Mouse (Mus musculus) forebrain, embryonic 10.5 days (tissue): Measurements from ENCODE around the gene Sema6d. TPM values are rescaled to one million over a fixed set of nuclear protein-coding genes. Genes with fewer than 3 reads are reported as not detected.

Experiments used
- DNase-seq: peaks from one replicate; pipeline ENCODE4 v3.0.0-alpha.2; 2017; ENCODE audit warnings: low spot score; ENCODE audit errors: extremely low spot score
- H3K27ac ChIP-seq: fragments of 300-500 bp; sonication (generic); 2 replicates; pipeline ENCODE4 v1.5.1; 2016; ENCODE audit warnings: mild to moderate bottlenecking
- H3K27me3 ChIP-seq: fragments of 300-500 bp; sonication (generic); 2 replicates; pipeline ENCODE4 v1.6.1; 2016; ENCODE audit warnings: mild to moderate bottlenecking; ENCODE audit not compliant: poor library complexity, severe bottlenecking
- H3K36me3 ChIP-seq: fragments of 300-500 bp; sonication (generic); replicated peaks from 2 replicates; pipeline ENCODE4 v1.6.1; 2016; ENCODE audit warnings: mild to moderate bottlenecking, moderate library complexity
- H3K4me1 ChIP-seq: fragments of 300-500 bp; sonication (generic); 2 replicates; pipeline ENCODE4 v1.6.1; 2016
- H3K4me3 ChIP-seq: fragments of 300-500 bp; sonication (generic); 2 replicates; pipeline ENCODE4 v1.5.1; 2016; ENCODE audit warnings: mild to moderate bottlenecking, moderate library complexity
- H3K9me3 ChIP-seq: fragments of 300-500 bp; sonication (generic); 2 replicates; pipeline ENCODE4 v1.6.1; 2016; ENCODE audit warnings: mild to moderate bottlenecking, moderate library complexity
- WGBS: fragments of 180-500 bp; shearing (Covaris S2); methylation state at CpG from one replicate; pipeline ENCODE4 v1.1.7; 2016; 5-methylcytosine and 5-hydroxymethylcytosine counted together
- polyA plus RNA-seq: library from polyadenylated mRNA; unstranded; fragments of >200 nt; fragmentation: Nextera tagmentation; extraction: Ambion mirVana; gene quantifications from 2 replicates; pipeline ENCODE4 v1.2.1, GENCODE M21; 2016

Sema6d gene
- polyA plus RNA-seq, 1 experiment from 2014 or later = 4.8 TPM

- Histone ChIP-seq H3K4me1 (no peaks in the 10 kb centered on the region), H3K27ac (no peak overlapping the region), H3K4me3 (no peak overlapping the region), H3K9me3 (no peaks in the 10 kb centered on the region), H3K27me3 (no peaks in the 10 kb centered on the region), H3K36me3 (no peaks in the 10 kb centered on the region)
- no peak for DNase-seq
- 92% methylated on average over 3 of the region's 3 CpGs for WGBS
These were observed 434.4 kb downstream of the Sema6d start for GRCm38 (mm10) chr2:124524167-124524566.

DNA sequence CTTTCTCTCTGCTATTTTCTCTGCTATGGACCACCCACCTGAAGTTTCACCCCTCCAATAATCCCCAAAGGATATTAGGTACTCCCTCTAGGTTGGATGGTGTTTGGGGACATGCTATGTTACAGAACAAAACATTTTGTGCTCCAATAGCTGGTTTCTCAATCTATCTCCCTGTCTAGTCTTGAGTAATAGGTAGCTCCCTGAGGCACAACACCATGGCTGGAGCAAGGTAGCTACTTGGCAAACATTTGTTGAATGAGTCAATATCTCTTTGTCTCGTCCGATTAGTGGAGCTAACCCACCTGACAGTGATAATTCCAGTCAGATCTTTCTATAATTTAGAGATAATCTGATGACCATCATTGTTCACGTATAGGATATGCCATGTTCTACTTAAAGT is 437.9 kb downstream of the Sema6d start:
- H3K9me3 ChIP-seq = no peaks in the 10 kb centered on the region
- H3K27me3 ChIP-seq = no peaks in the 10 kb centered on the region
- no peak overlapping the region for H3K4me3 ChIP-seq
- H3K36me3 ChIP-seq = no peaks in the 10 kb centered on the region
- no peak overlapping the region for H3K27ac ChIP-seq
- no peak for DNase-seq
- 89% methylated on average over 3 of the region's 3 CpGs for WGBS
- no peaks in the 10 kb centered on the region for H3K4me1 ChIP-seq

DNA sequence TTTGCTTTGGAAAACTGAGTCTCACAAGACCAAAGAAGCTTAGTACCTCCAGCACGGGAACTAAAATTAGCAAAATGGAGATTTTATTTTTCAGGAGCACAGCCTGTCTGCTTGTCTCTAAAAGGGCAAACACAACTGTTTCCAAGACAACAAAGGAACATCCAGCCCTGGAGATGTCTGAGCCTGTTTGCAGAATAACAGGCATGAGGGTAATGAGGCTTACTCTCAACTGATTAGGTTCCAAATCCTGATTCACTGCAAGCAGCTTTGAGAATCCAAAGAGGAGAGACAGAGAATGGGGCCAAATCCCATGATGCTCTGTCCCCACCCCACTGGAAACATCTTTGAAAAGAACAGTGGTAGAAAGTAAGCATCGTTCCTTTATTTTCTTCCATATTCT is 440.7 kb downstream of the Sema6d start:
- H3K9me3 ChIP-seq = no peaks in the 10 kb centered on the region
- 79% methylated on average over 2 of the region's 2 CpGs for WGBS
- H3K27ac ChIP-seq = no peak overlapping the region
- no peaks in the 10 kb centered on the region for H3K36me3 ChIP-seq
- no peak for DNase-seq
- H3K4me3 ChIP-seq = no peak overlapping the region
- H3K27me3 ChIP-seq = no peaks in the 10 kb centered on the region
- H3K4me1 ChIP-seq = no peaks in the 10 kb centered on the region

DNA sequence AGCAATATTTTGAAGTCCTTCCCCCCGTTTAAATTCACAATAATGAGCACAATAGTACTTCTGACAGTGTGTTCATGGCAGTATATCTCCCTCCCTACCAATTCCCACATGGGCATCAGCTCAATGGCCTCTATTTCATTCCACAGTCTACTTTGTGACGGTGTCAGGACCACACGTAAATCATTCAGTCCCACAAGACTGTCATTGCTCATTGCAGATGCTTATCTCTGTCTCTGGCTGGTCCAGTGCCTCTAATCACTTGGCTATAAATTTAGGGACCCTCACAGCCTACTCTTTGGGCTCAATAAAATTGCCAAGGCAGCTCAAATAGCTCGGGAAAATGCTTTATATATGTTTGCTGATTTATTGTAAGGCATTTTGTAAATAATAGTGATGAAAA is 441.3 kb downstream of the Sema6d start:
- 84% methylated on average over 4 of the region's 4 CpGs for WGBS
- H3K36me3 ChIP-seq = no peaks in the 10 kb centered on the region
- H3K27ac ChIP-seq = no peak overlapping the region
- no peaks in the 10 kb centered on the region for H3K27me3 ChIP-seq
- no peak overlapping the region for H3K4me3 ChIP-seq
- H3K9me3 ChIP-seq = no peaks in the 10 kb centered on the region
- no peaks in the 10 kb centered on the region for H3K4me1 ChIP-seq
- DNase-seq = no peak

- Histone ChIP-seq H3K4me1 (peaks cover 6% of the 10 kb centered on the region; the same call in 1 of the 2 replicates), H3K36me3 (no peaks in the 10 kb centered on the region), H3K9me3 (no peaks in the 10 kb centered on the region), H3K27ac (no peak overlapping the region), H3K27me3 (no peaks in the 10 kb centered on the region), H3K4me3 (no peak overlapping the region)
- WGBS = 94% methylated on average over 3 of the region's 3 CpGs
- no peak for DNase-seq
These were observed 443.1 kb downstream of the Sema6d start for GRCm38 (mm10) chr2:124532906-124533305.

DNA sequence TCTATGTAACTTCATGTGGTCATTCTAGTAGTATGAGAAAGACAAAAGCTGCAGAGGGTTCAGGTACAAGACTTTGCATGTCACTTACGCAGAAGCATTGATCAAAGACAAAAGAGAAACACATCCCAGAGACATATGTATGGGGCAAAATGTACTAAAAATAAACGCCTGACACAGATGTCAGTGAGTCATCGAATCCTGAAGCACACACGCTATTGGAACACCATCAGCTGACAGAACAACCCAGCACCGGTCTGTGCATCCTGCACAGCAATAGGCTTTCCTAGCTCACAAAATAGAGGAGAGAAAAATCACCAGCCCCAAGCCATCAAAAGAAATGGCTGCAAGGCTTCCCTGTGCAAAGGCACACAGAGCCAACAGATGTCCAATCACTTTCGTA is 443.8 kb downstream of the Sema6d start:
- WGBS = 88% methylated on average over 6 of the region's 6 CpGs
- DNase-seq = no peak
- H3K4me1 ChIP-seq = peaks cover 6% of the 10 kb centered on the region; the same call in 1 of the 2 replicates
- H3K36me3 ChIP-seq = no peaks in the 10 kb centered on the region
- H3K27me3 ChIP-seq = no peaks in the 10 kb centered on the region
- no peak overlapping the region for H3K4me3 ChIP-seq
- no peaks in the 10 kb centered on the region for H3K9me3 ChIP-seq
- H3K27ac ChIP-seq = no peak overlapping the region

DNA sequence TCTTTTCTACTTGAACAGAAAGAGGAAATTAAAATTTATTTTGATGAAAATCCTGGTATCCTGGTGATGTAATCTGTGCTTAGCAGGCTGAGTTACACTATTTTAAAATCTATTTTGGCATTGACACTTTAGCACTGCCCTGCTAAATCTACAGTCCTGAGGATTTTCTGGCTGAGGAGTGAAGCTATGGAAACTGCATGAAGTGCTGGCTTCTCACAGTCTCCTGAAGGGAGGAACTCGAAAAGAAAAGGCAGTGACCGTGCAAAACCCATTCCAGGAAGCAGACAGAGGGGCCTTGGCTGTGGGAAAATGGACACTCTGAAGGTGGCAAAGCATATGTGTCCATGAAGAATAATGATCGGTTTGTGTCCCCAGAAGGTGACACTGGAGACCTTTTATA is 460.5 kb downstream of the Sema6d start:
- H3K9me3 ChIP-seq = no peaks in the 10 kb centered on the region
- H3K4me3 ChIP-seq = no peak overlapping the region
- H3K27ac ChIP-seq = no peak overlapping the region
- no peaks in the 10 kb centered on the region for H3K27me3 ChIP-seq
- H3K36me3 ChIP-seq = no peaks in the 10 kb centered on the region
- WGBS = 76% methylated on average over 3 of the region's 3 CpGs
- DNase-seq = no peak
- H3K4me1 ChIP-seq = peaks cover 12% of the 10 kb centered on the region

- 0 out of 2 replicates have a peak overlapping the region, but pooled peaks have one; percentile 2 for H3K27ac ChIP-seq
- WGBS = 88% methylated on average over 1 of the region's 1 CpGs
- no peaks in the 10 kb centered on the region for H3K27me3 ChIP-seq
- H3K4me1 ChIP-seq = peaks cover 12% of the 10 kb centered on the region
- no peak overlapping the region for H3K4me3 ChIP-seq
- no peak for DNase-seq
- H3K9me3 ChIP-seq = no peaks in the 10 kb centered on the region
- H3K36me3 ChIP-seq = no peaks in the 10 kb centered on the region
These were observed 465.1 kb downstream of the Sema6d start for GRCm38 (mm10) chr2:124554751-124555415.

DNA sequence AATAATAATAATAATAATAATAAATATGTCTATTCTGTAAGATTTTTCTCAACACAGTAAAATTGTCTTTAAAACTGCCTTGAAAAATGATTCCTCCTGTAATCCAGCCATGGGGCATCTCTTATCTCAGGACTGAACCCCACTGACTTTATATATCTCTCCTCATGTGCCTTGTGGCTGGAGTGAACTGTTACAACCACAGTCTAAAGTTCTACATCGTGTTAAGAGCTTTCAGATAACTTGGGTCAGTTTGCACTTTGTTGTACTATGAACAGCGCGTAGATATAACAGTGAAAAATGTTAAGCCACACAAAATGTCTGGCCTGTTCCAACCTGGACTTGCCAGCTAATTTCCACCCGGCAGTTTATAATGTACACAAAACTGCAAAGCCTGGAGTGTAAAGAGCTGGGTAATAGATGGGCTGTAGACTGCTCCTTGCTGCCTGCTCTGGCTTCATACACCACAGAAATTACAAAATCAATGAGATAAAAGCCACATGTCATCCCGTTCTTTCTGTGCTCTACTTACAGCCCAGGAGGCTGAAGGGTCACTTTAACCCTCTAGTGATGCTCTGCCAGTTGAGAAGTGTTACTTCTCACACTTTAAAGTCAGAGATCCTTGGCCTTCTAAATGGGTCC is 467.2 kb downstream of the Sema6d start:
- Histone ChIP-seq H3K4me3 (no peak overlapping the region), H3K27me3 (no peaks in the 10 kb centered on the region), H3K9me3 (no peaks in the 10 kb centered on the region), H3K4me1 (peaks cover 12% of the 10 kb centered on the region), H3K36me3 (no peaks in the 10 kb centered on the region), H3K27ac (no peak overlapping the region)
- 87% methylated on average over 5 of the region's 5 CpGs for WGBS
- DNase-seq = no peak

DNA sequence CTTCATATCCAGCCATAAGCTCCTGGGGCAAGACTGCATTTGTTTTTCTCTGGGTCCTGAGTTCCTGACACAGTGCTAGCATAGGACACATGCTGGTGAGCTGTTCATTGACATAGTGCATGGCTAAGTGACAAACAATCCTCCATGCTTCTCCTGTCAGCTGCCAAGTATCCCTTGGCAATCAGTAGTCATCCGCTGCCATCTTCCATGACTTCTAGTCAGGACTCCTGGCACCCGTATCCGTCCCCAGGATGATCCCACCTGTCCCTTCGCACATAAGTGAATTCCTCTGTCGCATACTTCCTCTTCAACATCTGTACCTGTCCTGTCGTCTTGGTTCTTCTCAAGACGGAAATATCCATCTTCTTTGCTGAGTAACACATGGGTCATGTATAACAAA is 468.3 kb downstream of the Sema6d start:
- H3K4me3 ChIP-seq = no peak overlapping the region
- H3K27ac ChIP-seq = no peak overlapping the region

GRCm38 (mm10) chr2:124561668-124562067 is 471.9 kb downstream of the Sema6d start:
- 89% methylated on average over 5 of the region's 5 CpGs for WGBS
- no peaks in the 10 kb centered on the region for H3K9me3 ChIP-seq

More for the DNA sequence above, 468.3 kb downstream of the Sema6d start:
- peaks cover 12% of the 10 kb centered on the region for H3K4me1 ChIP-seq
- no peak for DNase-seq
- H3K9me3 ChIP-seq = no peaks in the 10 kb centered on the region
- no peaks in the 10 kb centered on the region for H3K27me3 ChIP-seq
- H3K36me3 ChIP-seq = no peaks in the 10 kb centered on the region
- 92% methylated on average over 7 of the region's 7 CpGs for WGBS

DNA sequence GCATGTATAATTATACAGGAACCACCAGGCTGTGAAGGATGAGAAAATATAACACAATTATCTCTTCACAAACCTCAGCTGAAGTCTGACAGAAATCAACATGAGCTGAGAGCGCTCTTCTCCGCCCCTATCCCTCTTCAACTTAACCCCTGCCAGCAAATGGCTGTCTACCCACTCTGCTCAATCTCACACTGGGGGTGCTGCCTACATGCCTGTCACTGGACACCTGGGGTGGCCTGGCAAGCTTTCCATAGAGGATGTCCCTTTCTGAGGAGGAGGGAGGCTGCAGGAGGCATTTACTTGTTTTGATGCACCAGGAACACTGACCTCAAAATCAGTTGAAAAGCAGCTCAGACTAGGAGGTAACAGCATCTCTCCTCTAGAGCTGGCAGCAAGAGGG is 472.3 kb downstream of the Sema6d start:
- Histone ChIP-seq H3K27ac (no peak overlapping the region), H3K36me3 (no peaks in the 10 kb centered on the region), H3K4me3 (no peak overlapping the region), H3K4me1 (no peaks in the 10 kb centered on the region), H3K27me3 (no peaks in the 10 kb centered on the region), H3K9me3 (no peaks in the 10 kb centered on the region)
- WGBS = 75% methylated on average over 2 of the region's 2 CpGs
- no peak for DNase-seq

More at GRCm38 (mm10) chr2:124561668-124562067, 471.9 kb downstream of the Sema6d start:
- no peaks in the 10 kb centered on the region for H3K36me3 ChIP-seq
- H3K4me1 ChIP-seq = no peaks in the 10 kb centered on the region
- no peaks in the 10 kb centered on the region for H3K27me3 ChIP-seq
- no peak overlapping the region for H3K27ac ChIP-seq
- no peak for DNase-seq
- no peak overlapping the region for H3K4me3 ChIP-seq

DNA sequence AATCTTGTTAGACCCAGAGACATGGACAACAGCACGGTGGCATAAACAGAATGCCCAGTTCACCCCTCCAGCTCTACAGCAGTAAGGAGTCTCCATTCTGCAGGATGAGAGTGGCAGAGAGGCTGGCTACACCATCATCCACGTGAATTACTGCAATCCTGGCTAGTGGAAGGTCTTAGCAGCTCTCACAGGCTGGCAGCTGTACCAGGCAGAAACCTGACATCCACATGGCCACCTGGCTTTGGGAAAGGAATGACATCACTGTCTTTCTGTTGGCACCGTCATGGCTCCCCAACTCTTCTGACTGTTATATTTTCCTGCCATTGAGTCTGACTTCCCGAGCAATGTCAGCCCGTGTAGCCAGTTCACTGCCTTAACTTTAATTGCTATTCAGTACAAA is 474.0 kb downstream of the Sema6d start:
- DNase-seq = no peak
- 89% methylated on average over 5 of the region's 5 CpGs for WGBS
- Histone ChIP-seq H3K9me3 (no peaks in the 10 kb centered on the region), H3K27me3 (no peaks in the 10 kb centered on the region), H3K27ac (no peak overlapping the region), H3K36me3 (no peaks in the 10 kb centered on the region), H3K4me3 (no peak overlapping the region), H3K4me1 (no peaks in the 10 kb centered on the region)
